Mouse (Mus musculus): ENCODE measurements around the gene S100z.

The S100z gene

GRCm38 (mm10) chr13:95449730-95450129 is 28.8 kb downstream of the S100z start:
- no peak for DNase-seq (ENCODE audit: extremely low spot score, low spot score)

GRCm38 (mm10) chr13:95444824-95445223 is 33.7 kb downstream of the S100z start, which contains the start of gene Crhbp:
Gene Crhbp (minus strand): TSS chr13:95444924.
- DNase-seq (ENCODE audit: extremely low spot score, low spot score): no peak

- DNase-seq (ENCODE audit: extremely low spot score, low spot score): no peak
These were observed 34.2 kb downstream of the S100z start for GRCm38 (mm10) chr13:95444291-95444690.

- DNase-seq (ENCODE audit: extremely low spot score, low spot score): peak; percentile 63
These were observed 34.9 kb downstream of the S100z start for GRCm38 (mm10) chr13:95443376-95444233.

- no peak for DNase-seq (ENCODE audit: extremely low spot score, low spot score)
These were observed 35.6 kb downstream of the S100z start for GRCm38 (mm10) chr13:95442901-95443300.

GRCm38 (mm10) chr13:95439569-95439968 is 39.0 kb downstream of the S100z start:
- no peak for DNase-seq (ENCODE audit: extremely low spot score, low spot score)

- DNase-seq (ENCODE audit: extremely low spot score, low spot score): no peak
These were observed 46.8 kb downstream of the S100z start for GRCm38 (mm10) chr13:95431760-95432159.

DNA sequence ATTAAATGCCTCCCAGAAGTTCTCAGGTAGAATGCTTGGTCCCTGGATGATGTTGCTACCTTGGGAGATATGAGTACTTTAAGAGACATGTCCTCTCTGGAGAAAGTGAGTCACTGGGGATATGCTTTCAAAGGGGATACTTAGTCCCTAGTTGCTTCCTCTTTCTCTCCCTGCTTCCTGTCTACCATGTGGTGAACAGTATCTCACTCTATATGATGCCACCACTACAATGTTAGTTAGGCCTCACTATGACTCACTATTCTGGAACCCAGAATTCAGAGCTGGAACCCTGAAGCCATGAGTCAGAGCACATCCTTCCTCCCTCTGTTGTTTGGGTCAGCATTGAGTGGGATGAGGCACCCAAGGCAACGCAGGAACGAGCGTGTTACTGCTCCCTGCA is 51.0 kb downstream of the S100z start:
- DNase-seq (ENCODE audit: extremely low spot score, low spot score): no peak
